Mouse (Mus musculus) erythroblast, embryonic 14.5 days (primary cell): ENCODE results near the gene Galnt18.

Experiments
- GATA1 ChIP-seq: IDR thresholded peaks from 2 replicates; pipeline ENCODE4 v1.6.1; 2012; ENCODE audit warnings: low read length, inconsistent platforms, mixed read lengths
- TAL1 ChIP-seq: IDR thresholded peaks from 3 replicates; pipeline ENCODE4 v1.6.1; 2012; ENCODE audit warnings: low read length, inconsistent platforms, mixed read lengths

- TF ChIP-seq GATA1: no peak
- no peak for TF ChIP-seq TAL1
These were observed 173.7 kb downstream of the Galnt18 start for GRCm38 (mm10) chr7:111606091-111606490.
